Mouse (Mus musculus) midbrain, embryonic 15.5 days (tissue): ENCODE results near the gene Accs. TPM values are rescaled to one million over a fixed set of nuclear protein-coding genes. Genes with fewer than 3 reads are reported as not detected.

ENCODE experiments used
- ATAC-seq: fragments of 200-750 bp; cut with Nextera tagmentation; replicated peaks from 2 replicates; pipeline ENCODE4 v1.8.0; 2017; ENCODE audit warnings: moderate TSS enrichment
- H3K27ac ChIP-seq: fragments of 300-500 bp; sonication (generic); 2 replicates; pipeline ENCODE4 v1.5.1; 2015; ENCODE audit warnings: mild to moderate bottlenecking, inconsistent platforms
- H3K27me3 ChIP-seq: fragments of 300-500 bp; sonication (generic); replicated peaks from 2 replicates; pipeline ENCODE4 v1.6.1; 2015; ENCODE audit warnings: inconsistent platforms
- H3K36me3 ChIP-seq: fragments of 300-500 bp; sonication (generic); replicated peaks from 2 replicates; pipeline ENCODE4 v1.6.1; 2015; ENCODE audit warnings: inconsistent platforms
- H3K4me1 ChIP-seq: fragments of 300-500 bp; sonication (generic); 2 replicates; pipeline ENCODE4 v1.6.1; 2015; ENCODE audit warnings: inconsistent platforms
- H3K4me2 ChIP-seq: fragments of 300-500 bp; sonication (generic); 2 replicates; pipeline ENCODE4 v1.6.1; 2015; ENCODE audit warnings: inconsistent platforms, mild to moderate bottlenecking, moderate library complexity
- H3K4me3 ChIP-seq: fragments of 300-500 bp; sonication (generic); 2 replicates; pipeline ENCODE4 v1.5.1; 2015; ENCODE audit warnings: mild to moderate bottlenecking, inconsistent platforms
- H3K9ac ChIP-seq: fragments of 300-500 bp; sonication (generic); 2 replicates; pipeline ENCODE4 v1.6.1; 2015; ENCODE audit warnings: mild to moderate bottlenecking, inconsistent platforms
- H3K9me3 ChIP-seq: fragments of 300-500 bp; sonication (generic); 2 replicates; pipeline ENCODE4 v1.6.1; 2016; ENCODE audit warnings: inconsistent platforms
- WGBS: fragments of 180-500 bp; shearing (Covaris S2); methylation state at CpG from one replicate; pipeline ENCODE4 v1.1.7; 2015; ENCODE audit warnings: mixed read lengths; 5-methylcytosine and 5-hydroxymethylcytosine counted together
- polyA plus RNA-seq: library from polyadenylated mRNA; unstranded; fragments of >200 nt; fragmentation: Nextera tagmentation; extraction: Ambion mirVana; gene quantifications from 2 replicates; pipeline ENCODE4 v1.2.1, GENCODE M21; 2015

Gene Accs
- polyA plus RNA-seq, 1 experiment from 2014 or later: 5.1 TPM

- peaks cover 23% of the 10 kb centered on the region for H3K4me1 ChIP-seq
- no peaks in the 10 kb centered on the region for H3K9me3 ChIP-seq
- no peaks in the 10 kb centered on the region for H3K27me3 ChIP-seq
- ATAC-seq: peak; percentile 63
- no peak overlapping the region for H3K9ac ChIP-seq
- H3K27ac ChIP-seq: no peak overlapping the region
- no peak overlapping the region for H3K4me2 ChIP-seq
- no peak overlapping the region for H3K4me3 ChIP-seq
- H3K36me3 ChIP-seq: no peaks in the 10 kb centered on the region
- 17% methylated on average over 12 of the region's 12 CpGs for WGBS
Observed at GRCm38 (mm10) chr2:93784721-93785431, 64.9 kb downstream of the Accs start.

- no peak overlapping the region for H3K9ac ChIP-seq
- no peak for ATAC-seq
- no peaks in the 10 kb centered on the region for H3K27me3 ChIP-seq
- H3K4me3 ChIP-seq: no peak overlapping the region
- no peak overlapping the region for H3K27ac ChIP-seq
- H3K36me3 ChIP-seq: no peaks in the 10 kb centered on the region
- no peak overlapping the region for H3K4me2 ChIP-seq
- peaks cover 31% of the 10 kb centered on the region for H3K4me1 ChIP-seq
- 64% methylated on average over 9 of the region's 9 CpGs for WGBS
- no peaks in the 10 kb centered on the region for H3K9me3 ChIP-seq
Observed at GRCm38 (mm10) chr2:93783926-93784539, 65.7 kb downstream of the Accs start.

Other genes with a start within 250 kb of the Accs start
- 0.84 and 1.0 TPM in 2 replicates for gene Alx4, start 207.6 kb downstream of the Accs start, polyA plus RNA-seq
- 76.4 and 79.4 TPM in 2 replicates for gene Ext2, start 27.4 kb downstream of the Accs start, polyA plus RNA-seq
- 0.17 and 0.32 TPM in 2 replicates for gene Accsl, start 19.2 kb upstream of the Accs start, polyA plus RNA-seq
- gene Gm13889, start 107.3 kb upstream of the Accs start, polyA plus RNA-seq: 5.2 and 6.7 TPM in 2 replicates
- not detected in 2 replicates for gene Gm27027, start 146.4 kb upstream of the Accs start, polyA plus RNA-seq
- gene Alkbh3, start 160.9 kb upstream of the Accs start, polyA plus RNA-seq: 47.0 and 50.7 TPM in 2 replicates